ENCODE assay signal across 9 mouse cellular contexts in the genomic region with DNA sequence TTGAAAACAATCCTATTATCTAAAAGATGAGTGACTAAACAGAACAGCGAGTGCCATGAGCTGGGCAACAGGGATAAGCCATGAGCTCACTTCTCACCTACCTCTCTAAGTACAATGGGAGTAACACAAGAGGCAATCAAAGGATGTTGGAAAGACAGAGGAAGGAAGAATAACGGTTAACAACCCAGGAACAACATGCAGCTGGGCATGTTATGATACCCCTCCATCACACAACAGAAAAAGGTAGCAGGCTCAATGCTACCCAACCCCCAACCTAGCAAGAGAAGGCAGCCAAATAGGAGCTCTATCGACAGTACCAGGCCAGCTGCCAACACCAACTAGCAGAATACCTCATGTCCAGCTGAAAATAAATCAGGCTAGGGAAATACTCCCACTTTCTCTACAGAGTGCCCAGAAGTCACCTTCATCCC.
DNase-seq lines count a peak whose midpoint lies in the region; ATAC-seq and TF ChIP-seq lines count a peak whose summit lies in the region.
"Had no signal": no experiment of that assay in that cellular context is flagged by ENCODE, and none has a peak within 500 bp of the region (broad histone marks: within the 10 kb centered on the region; RNA-seq: fewer than 3 reads in every experiment).

No protein-coding gene starts in this region.

- peak; percentile 44; the same call in 1 of the 2 replicates for ATAC-seq in frontal cortex, adult (ENCODE audit: low TSS enrichment)
- no peak for ATAC-seq in midbrain, embryonic 13.5 days

- TF ChIP-seq CTCF in small intestine, adult 2 months (IDR thresholded peaks at IDR 0.05; ENCODE audit: extremely low read depth, insufficient read length, insufficient replicate concordance, low read depth, low read length) = no peak

- 0 out of 2 replicates have a peak overlapping the region, but pooled peaks have one; percentile 35 for H3K27ac ChIP-seq in small intestine, adult 2 months (ENCODE audit: insufficient read depth, low read depth, low read length)
- H3K27ac ChIP-seq in midbrain, embryonic 13.5 days = no peak overlapping the region

- peaks cover 3% of the 10 kb centered on the region; the same call in 1 of the 2 replicates for H3K4me1 ChIP-seq in small intestine, adult 2 months (ENCODE audit: control insufficient read depth, insufficient read depth, insufficient read length, low read length)
- no peaks in the 10 kb centered on the region for H3K4me1 ChIP-seq in midbrain, embryonic 13.5 days (replicated peaks)

- no peak overlapping the region for H3K9ac ChIP-seq in midbrain, embryonic 13.5 days (replicated peaks)

- DNase-seq in frontal cortex, postnatal 14 days (ENCODE audit: low spot score in 2 of 2) = no peak
- DNase-seq in urinary bladder, postnatal 14 days (ENCODE audit: low spot score) = peak; percentile 40
- DNase-seq in urinary bladder, postnatal 25 days (ENCODE audit: low spot score) = no peak
- peak; percentile 86 for DNase-seq in kidney, postnatal 14 days
- DNase-seq in B cell, adult 2 months = no peak

- no peaks in the 10 kb centered on the region for H3K27me3 ChIP-seq in small intestine, adult 2 months (ENCODE audit: control insufficient read depth, insufficient read depth, low read length)
- H3K27me3 ChIP-seq in midbrain, embryonic 13.5 days = no peaks in the 10 kb centered on the region

- WGBS in small intestine, adult 2 months = 55% methylated on average over 3 of the region's 3 CpGs
- WGBS in midbrain, embryonic 13.5 days = 70% methylated on average over 3 of the region's 3 CpGs

- no peaks in the 10 kb centered on the region for H3K9me3 ChIP-seq in midbrain, embryonic 13.5 days

- H3K4me3 ChIP-seq in small intestine, adult 2 months (ENCODE audit: low read depth, low read length) = no peak overlapping the region
- no peak overlapping the region for H3K4me3 ChIP-seq in midbrain, embryonic 13.5 days (replicated peaks)
- H3K4me3 ChIP-seq: myocyte had no signal

- no peaks in the 10 kb centered on the region for H3K36me3 ChIP-seq in small intestine, adult 2 months (ENCODE audit: control insufficient read depth, insufficient read depth, low read length)
- no peaks in the 10 kb centered on the region for H3K36me3 ChIP-seq in midbrain, embryonic 13.5 days

- no peak for TF ChIP-seq POLR2A in small intestine, adult 2 months (IDR thresholded peaks at IDR 0.05; ENCODE audit: low read depth, low read length)

- H3K4me2 ChIP-seq in midbrain, embryonic 13.5 days (replicated peaks) = no peak overlapping the region

Comparison
In these comparisons a context has a peak if more than half of its experiments do, and no peak if none do; other contexts are left out.
1. DNase-seq: peak in urinary bladder, postnatal 14 days (single experiment) and kidney, postnatal 14 days (single experiment); none in frontal cortex, postnatal 14 days (0 of 2), urinary bladder, postnatal 25 days (single experiment) and B cell, adult 2 months (0 of 2).